Mouse (Mus musculus) liver, embryonic 14.5 days (tissue): ENCODE results near the gene Hgf. TPM values are rescaled to one million over a fixed set of nuclear protein-coding genes. Genes with fewer than 3 reads are reported as not detected.

ENCODE experiments used
- ATAC-seq: fragments of 200-750 bp; cut with Nextera tagmentation; 2 replicates; pipeline ENCODE4 v1.8.0; 2017; ENCODE audit warnings: moderate number of reproducible peaks, mild to moderate bottlenecking, moderate library complexity; ENCODE audit not compliant: insufficient read depth
- DNase-seq, 3 experiments: peaks; one replicate each; pipeline ENCODE4 v3.0.0-alpha.2; 2012 to 2013; ENCODE audit warnings: low read depth in 3 of 3, low spot score in 3 of 3
- H3K27ac ChIP-seq: fragments of 300-500 bp; sonication (generic); 2 replicates; pipeline ENCODE4 v1.5.1; 2014; ENCODE audit warnings: moderate library complexity, mild to moderate bottlenecking, control low read depth, inconsistent platforms
- H3K27me3 ChIP-seq: fragments of 300-500 bp; sonication (generic); 2 replicates; pipeline ENCODE4 v1.6.1; 2014; ENCODE audit warnings: mild to moderate bottlenecking, low read length, moderate library complexity; ENCODE audit not compliant: control insufficient read depth, insufficient read depth
- H3K36me3 ChIP-seq: fragments of 300-500 bp; sonication (generic); replicated peaks from 2 replicates; pipeline ENCODE4 v1.6.1; 2014; ENCODE audit warnings: low read depth; ENCODE audit not compliant: control insufficient read depth, insufficient read depth
- H3K4me1 ChIP-seq, 2 experiments: fragments of 200-500 bp in 1 of 2; fragments of 300-500 bp in 1 of 2; sonication (generic) in 1 of 2; replicated peaks; 2 replicates each; pipeline ENCODE4 v1.6.1; 2012 to 2014; ENCODE audit warnings: antibody characterized with exemption in 1 of 2, inconsistent platforms in 1 of 2, low read length in 1 of 2; ENCODE audit not compliant: control insufficient read depth in 2 of 2, insufficient read depth in 2 of 2
- H3K4me2 ChIP-seq: fragments of 300-500 bp; sonication (generic); 2 replicates; pipeline ENCODE4 v1.6.1; 2014; ENCODE audit warnings: low read depth, mild to moderate bottlenecking, control low read depth, moderate library complexity
- H3K4me3 ChIP-seq, 2 experiments: fragments of 200-500 bp in 1 of 2; fragments of 300-500 bp in 1 of 2; sonication (generic) in 1 of 2; 2 replicates each; pipeline ENCODE4 v1.5.1; 2012 to 2014; ENCODE audit warnings: low read depth in 2 of 2, low read length in 2 of 2, mild to moderate bottlenecking in 2 of 2, control low read depth in 1 of 2, inconsistent platforms in 1 of 2, moderate library complexity in 1 of 2; ENCODE audit not compliant: insufficient read depth in 1 of 2
- H3K9ac ChIP-seq: fragments of 300-500 bp; sonication (generic); replicated peaks from 2 replicates; pipeline ENCODE4 v1.6.1; 2014; ENCODE audit warnings: mild to moderate bottlenecking, control low read depth, moderate library complexity
- H3K9me3 ChIP-seq: fragments of 300-500 bp; sonication (generic); 2 replicates; pipeline ENCODE4 v1.6.1; 2016; ENCODE audit warnings: low read length, mixed read lengths; ENCODE audit not compliant: control insufficient read depth
- CTCF ChIP-seq: IDR thresholded peaks from 2 replicates; pipeline ENCODE4 v1.5.1; 2016; ENCODE audit warnings: antibody characterized with exemption, low read depth, control low read depth
- EP300 ChIP-seq: IDR thresholded peaks from 2 replicates; pipeline ENCODE4 v1.6.1; 2016; ENCODE audit warnings: antibody characterized with exemption, low read depth
- WGBS: fragments of 180-500 bp; shearing (Covaris S2); extraction: QIAGEN DNeasy Blood & Tissue Kit; methylation state at CpG from one replicate; pipeline ENCODE4 v1.1.7; 2014; ENCODE audit not compliant: insufficient replicate concordance; 5-methylcytosine and 5-hydroxymethylcytosine counted together
- polyA plus RNA-seq, 2 experiments: library from polyadenylated mRNA; depleted of rRNA in 1 of 2; stranded (reverse) in 1 of 2; unstranded in 1 of 2; fragments of >200 nt; fragmentation: Nextera tagmentation in 1 of 2; extraction: Ambion mirVana in 1 of 2; gene quantifications; 2 replicates each; pipeline versions ENCODE4 v1.2.1 to v1.2.3; 2012 to 2014

Gene Hgf
- polyA plus RNA-seq, 2 experiments = 1.6 to 3.0 TPM

DNA sequence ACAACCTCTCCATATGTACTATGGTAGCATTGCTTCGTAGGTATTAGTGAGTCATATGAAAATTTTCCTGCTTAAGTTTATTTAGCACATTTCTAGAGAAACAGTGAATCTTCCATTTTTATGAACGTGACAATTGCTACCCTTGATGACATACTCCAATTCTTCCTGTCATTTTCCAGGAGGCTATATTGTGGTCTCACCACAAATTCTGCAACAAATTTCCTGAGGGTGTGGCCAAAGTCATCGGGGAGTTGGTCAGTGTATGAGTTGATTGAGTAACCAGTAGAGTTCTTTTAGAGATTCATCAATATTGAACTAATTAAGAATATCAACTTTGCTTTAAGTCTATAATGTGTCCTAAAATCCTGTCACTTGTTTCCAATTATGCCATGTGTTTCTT, 5.8 kb upstream of the Hgf start:
- H3K27me3 ChIP-seq = no peaks in the 10 kb centered on the region
- H3K36me3 ChIP-seq = no peaks in the 10 kb centered on the region
- H3K27ac ChIP-seq = no peak overlapping the region
- H3K9ac ChIP-seq = no peak overlapping the region
- ATAC-seq (no peak), DNase-seq (no peak)
- H3K9me3 ChIP-seq = no peaks in the 10 kb centered on the region
- no peak overlapping the region for H3K4me3 ChIP-seq
- H3K4me2 ChIP-seq = no peak overlapping the region
- TF ChIP-seq CTCF = no peak
- no peak for TF ChIP-seq EP300
- H3K4me1 ChIP-seq = no peaks in the 10 kb centered on the region
- WGBS = 29% methylated on average over 3 of the region's 3 CpGs

- Histone ChIP-seq H3K27ac (no peak overlapping the region), H3K4me3 (no peak overlapping the region), H3K9me3 (no peaks in the 10 kb centered on the region), H3K36me3 (no peaks in the 10 kb centered on the region), H3K4me1 (peaks cover 0 to 5% of the 10 kb centered on the region in 2 experiments; a peak in 2 of 4 replicates), H3K27me3 (no peaks in the 10 kb centered on the region), H3K9ac (no peak overlapping the region), H3K4me2 (no peak overlapping the region)
- ATAC-seq (no peak), DNase-seq (no peak)
- 28% methylated on average over 4 of the region's 4 CpGs for WGBS
- TF ChIP-seq CTCF (no peak), EP300 (no peak)
Measured at GRCm38 (mm10) chr5:16552647-16553046, 648 bp upstream of the Hgf start.

GRCm38 (mm10) chr5:16560247-16560646, 7.0 kb downstream of the Hgf start:
- no peaks in the 10 kb centered on the region for H3K9me3 ChIP-seq
- DNase-seq = no peak
- H3K27ac ChIP-seq = no peak overlapping the region
- no peaks in the 10 kb centered on the region for H3K4me1 ChIP-seq
- no peaks in the 10 kb centered on the region for H3K36me3 ChIP-seq
- TF ChIP-seq CTCF = no peak
- TF ChIP-seq EP300 = no peak
- no peak overlapping the region for H3K4me2 ChIP-seq
- ATAC-seq = no peak
- 74% methylated on average over 3 of the region's 3 CpGs for WGBS
- H3K27me3 ChIP-seq = no peaks in the 10 kb centered on the region
- H3K9ac ChIP-seq = no peak overlapping the region
- H3K4me3 ChIP-seq = no peak overlapping the region

DNA sequence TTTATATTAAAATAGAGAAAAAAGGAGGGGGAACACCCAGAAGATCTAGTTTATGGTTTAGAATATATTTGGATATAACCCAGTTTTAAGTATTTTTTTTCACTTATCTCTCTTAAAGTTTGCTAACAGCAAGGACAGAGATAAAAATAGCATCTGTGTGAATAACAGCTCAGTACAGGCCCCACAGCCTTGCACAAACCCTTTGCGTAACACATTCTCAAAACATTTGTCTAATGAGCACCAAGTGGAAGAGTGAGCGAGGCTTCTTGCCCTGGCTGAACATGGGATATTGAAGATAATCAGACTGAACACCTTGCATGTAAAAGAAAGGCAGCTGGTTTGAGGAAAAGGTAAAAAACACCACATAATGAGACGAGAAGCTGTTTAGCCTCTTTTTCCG, 15.7 kb downstream of the Hgf start:
- H3K27me3 ChIP-seq = no peaks in the 10 kb centered on the region
- no peak overlapping the region for H3K4me3 ChIP-seq
- TF ChIP-seq EP300 (no peak), CTCF (no peak)
- H3K36me3 ChIP-seq = no peaks in the 10 kb centered on the region
- no peak for DNase-seq
- H3K9me3 ChIP-seq = no peaks in the 10 kb centered on the region
- H3K4me2 ChIP-seq = no peak overlapping the region
- H3K27ac ChIP-seq = no peak overlapping the region
- ATAC-seq = no peak
- 56% methylated on average over 4 of the region's 4 CpGs for WGBS
- 0 out of 4 replicates have a peak, but pooled peaks cover 0 to 1% of the 10 kb centered on the region in 2 experiments for H3K4me1 ChIP-seq
- H3K9ac ChIP-seq = no peak overlapping the region

DNA sequence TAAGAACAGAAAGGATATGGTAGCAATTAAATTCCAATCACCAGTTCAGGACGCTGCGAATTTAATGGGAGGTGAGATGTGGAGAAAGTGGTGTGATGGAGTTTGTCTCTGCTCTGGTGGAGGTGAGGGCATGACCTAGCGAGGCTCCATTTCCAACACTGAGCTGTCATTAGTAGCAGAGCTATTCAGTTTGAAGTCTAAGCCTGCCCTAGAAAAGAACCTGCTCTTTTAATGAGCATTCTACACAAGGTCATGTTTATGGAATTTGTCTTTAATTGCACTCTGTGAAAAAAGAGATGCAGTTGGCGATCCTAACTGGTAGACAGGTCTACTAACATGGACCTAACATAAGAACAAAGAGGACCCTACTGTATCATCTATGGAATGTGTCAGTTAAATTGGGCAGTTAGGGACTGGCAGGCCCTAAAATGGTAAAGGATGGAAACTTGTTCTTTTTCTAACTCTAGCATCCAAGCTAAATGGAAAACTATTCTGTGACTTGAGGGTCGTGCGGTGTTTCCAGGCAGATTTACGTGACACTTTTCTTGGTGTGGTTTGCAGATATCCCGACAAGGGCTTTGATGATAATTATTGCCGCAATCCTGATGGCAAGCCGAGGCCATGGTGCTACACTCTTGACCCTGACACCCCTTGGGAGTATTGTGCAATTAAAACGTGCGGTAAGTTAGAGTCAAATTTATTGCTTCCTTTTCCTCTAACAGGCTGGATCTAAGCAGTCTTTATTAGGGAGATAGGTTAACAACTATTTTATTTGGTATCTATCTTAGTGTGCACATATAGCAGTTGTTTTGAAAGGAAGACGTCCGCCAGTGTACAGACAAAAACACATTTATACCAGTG, 24.8 kb downstream of the Hgf start:
- no peak overlapping the region for H3K4me3 ChIP-seq
- no peak overlapping the region for H3K27ac ChIP-seq
- DNase-seq = no peak
- H3K27me3 ChIP-seq = no peaks in the 10 kb centered on the region
- H3K4me1 ChIP-seq = no peaks in the 10 kb centered on the region
- TF ChIP-seq CTCF = no peak
- TF ChIP-seq EP300 = no peak
- H3K9ac ChIP-seq = no peak overlapping the region
- H3K36me3 ChIP-seq = no peaks in the 10 kb centered on the region
- no peak overlapping the region for H3K4me2 ChIP-seq
- no peaks in the 10 kb centered on the region for H3K9me3 ChIP-seq
- ATAC-seq = no peak
- WGBS = 47% methylated on average over 14 of the region's 14 CpGs
